Mouse (Mus musculus): ENCODE data around the gene Olfr1394.
"Not testable (repeated sequence)": the region's sequence is repeated elsewhere in the genome, so short reads cannot be mapped to it uniquely, and the experiment has no call there.

Gene Olfr1394

DNA sequence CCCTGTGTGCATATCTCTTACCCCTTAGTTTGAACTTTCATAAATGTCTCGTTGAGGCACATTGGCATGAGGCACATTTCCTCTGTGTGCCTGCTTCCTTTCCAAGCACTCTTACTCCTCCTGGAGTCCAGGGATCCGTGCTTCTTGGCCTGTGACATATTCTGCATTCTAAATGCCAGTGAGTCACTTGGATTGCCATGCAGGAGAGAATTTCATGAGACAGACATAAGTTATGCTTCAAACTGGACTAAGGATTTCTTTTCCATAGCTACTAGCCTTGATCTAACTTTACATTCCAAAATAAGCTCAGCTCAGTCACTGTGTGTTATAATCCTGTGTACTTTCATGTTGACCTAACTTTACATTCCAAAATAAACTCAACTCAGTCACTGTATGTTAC is 36.9 kb downstream of the Olfr1394 start:
- no peak for DNase-seq

DNA sequence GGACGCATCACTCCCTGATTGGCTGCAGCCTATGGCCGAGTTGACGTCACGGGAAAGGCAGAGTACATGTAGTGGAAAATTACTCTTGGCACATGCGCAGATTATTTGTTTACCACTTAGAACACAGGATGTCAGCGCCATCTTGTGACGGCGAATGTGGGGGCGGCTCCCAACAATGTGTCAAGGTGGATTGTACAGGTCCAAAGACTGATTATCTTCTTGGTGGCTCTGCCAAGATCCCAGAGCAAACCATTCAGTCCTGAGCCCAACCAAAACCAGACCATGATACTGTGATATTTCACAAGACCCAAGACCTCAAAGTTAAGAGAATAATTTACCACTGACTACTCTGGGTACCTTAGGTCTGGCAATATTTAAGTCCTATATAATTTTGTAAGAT is 40.6 kb downstream of the Olfr1394 start:
- not testable (repeated sequence) for DNase-seq

DNA sequence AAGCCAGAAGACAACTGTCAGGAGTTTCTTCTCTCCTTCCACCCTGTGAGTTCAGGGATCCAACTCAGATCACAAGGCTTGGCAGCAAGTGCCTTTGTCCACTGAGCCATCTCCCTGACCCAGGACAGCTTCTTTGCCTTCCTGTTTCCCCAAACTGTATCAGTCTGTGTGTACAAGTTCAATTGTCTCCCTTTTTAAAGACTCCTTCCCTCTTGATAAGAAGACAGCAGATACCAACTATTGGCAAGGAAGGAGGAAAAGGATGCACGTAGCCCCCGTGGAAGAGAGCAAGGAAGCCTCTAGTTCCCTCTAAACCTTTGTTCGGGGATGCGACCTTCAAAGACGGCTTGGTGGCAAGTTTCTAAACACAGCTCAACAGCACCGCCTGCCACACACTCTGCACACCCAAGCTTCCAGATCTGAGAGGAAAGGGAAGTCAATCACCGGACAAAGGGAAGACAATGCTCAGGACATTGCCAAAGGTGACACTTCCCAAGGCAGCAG is 41.7 kb downstream of the Olfr1394 start:
- DNase-seq, result no peak

DNA sequence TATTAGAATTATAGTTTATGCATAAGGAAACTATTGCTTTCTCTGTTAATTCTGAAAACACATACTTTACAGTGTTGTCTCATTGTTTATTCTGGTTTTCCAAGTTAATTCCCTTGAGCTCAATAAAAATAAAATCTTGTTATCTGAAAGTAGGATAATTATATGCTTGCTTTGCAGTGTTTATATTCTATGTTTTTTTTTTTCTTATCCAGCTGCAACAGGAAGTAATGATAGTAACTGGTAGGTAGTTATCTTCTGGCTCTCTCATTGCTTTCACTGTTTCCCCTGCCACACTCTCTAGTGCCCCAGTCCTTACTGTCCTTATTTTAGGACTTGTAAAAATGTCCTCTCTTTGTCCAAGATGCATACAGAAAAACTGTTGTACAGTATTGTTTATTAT is 46.5 kb downstream of the Olfr1394 start:
- DNase-seq, result no peak

DNA sequence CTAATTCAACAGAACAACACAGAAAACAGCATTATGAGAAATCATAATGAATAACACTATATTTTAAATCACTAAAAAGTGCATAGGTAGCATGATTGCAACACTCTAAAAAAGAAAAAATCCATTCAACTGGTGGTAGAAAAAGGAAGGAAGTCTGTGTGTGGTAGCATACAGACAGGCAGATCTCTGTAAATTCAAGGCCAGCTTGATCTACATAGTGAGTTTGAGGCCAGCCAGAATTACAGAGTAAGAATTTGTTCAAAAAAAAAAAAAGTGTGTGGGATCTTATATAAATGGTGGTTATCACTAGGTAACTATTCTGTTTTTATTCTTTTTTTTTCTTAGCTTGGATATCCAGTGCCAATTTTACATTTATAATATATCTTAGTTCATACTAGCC is 47.0 kb downstream of the Olfr1394 start:
- DNase-seq, result no peak

DNA sequence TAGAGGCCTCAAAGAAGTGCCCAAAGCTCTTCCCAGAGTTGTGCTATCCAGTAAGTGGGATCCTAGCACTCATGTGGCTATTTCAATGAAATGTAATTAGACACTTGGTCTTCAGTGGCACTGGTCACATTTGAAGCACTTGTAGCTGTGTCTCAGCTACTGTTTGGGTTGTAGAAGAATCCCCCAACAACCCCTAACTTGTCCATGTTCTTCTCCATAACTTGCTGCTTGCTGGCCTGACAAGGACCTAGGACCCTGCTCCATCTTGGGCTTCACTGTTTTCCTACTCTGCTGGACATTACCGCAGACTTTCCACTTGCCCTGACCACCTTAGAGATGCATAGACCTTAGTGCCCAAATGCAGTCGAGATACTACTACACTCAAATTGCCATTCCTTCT is 47.9 kb downstream of the Olfr1394 start:
- DNase-seq, result no peak

DNA sequence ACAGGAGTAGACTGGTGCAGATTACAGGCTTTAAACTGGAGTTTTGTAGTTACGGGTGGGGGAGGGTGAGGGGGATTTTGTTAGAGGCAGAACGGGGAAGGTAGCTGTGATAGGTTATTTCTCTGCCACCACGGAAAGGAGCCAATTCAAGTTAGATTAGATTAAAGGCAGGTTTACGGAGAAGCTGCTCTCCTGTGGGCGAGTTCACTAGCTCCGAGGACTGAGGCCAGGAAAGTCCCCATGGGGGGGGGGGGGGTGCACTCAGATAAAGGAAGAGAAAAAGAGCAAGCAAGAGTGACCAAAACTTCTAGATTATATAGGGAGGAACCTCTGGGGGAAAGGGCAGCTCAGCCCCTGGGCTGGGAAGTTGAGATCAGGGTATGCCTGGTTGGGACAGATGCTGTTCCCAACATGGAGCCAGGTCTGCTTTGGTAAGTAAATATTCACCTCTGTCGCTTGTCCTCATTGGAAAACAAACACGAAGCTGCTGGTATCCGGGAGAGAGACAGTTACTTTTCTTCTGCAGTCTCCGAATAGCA is 48.4 kb downstream of the Olfr1394 start:
- DNase-seq, result peak; percentile 64

DNA sequence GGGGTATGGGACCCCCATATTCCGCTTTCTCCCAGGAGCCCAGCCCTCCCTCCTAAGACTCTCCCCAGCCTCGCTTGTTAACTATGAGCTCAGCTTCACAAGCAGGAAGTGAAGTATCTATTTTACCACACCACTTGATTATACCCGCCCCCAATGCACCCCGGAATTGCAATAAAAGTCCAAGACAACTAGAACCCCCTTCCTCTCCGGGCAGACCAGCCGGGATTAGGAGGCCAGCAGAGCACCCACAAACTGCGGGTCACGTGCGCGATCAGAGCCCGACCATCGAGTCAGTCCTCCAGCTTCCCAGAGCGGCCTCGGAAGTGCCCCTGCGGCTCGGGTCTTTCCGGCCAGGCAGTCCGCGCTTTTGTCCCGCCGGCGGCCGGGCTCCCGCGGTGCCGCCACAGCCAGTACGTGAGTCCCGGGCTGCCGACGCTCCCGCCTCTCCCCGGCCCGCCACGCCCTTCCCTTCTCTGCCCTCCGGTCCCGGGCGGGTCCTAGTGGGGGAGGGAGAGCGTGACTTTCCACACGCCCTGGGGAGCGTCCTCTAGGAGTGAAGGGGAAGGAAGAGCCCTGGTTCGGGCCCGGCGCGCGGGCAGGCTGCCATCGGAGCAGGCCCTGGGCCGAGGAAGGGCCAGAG is 49.1 kb downstream of the Olfr1394 start, which contains the start of gene Zfp62:
Gene Zfp62 (plus strand): TSS at position 164 of the 640 bp plus-strand sequence.
- DNase-seq, result peak; percentile 97

- no peak for DNase-seq
Measured at GRCm38 (mm10) chr11:49203771-49204497, 49.8 kb downstream of the Olfr1394 start.

- no peak for DNase-seq
Measured at GRCm38 (mm10) chr11:49205080-49205590, 51.0 kb downstream of the Olfr1394 start.

GRCm38 (mm10) chr11:49207495-49207894 is 53.3 kb downstream of the Olfr1394 start:
- DNase-seq, result no peak

All from kidney, adult 18-20 months (tissue).